Mouse (Mus musculus): Measurements from ENCODE around the gene Fpr1.
"Not testable (repeated sequence)": the region's sequence is repeated elsewhere in the genome, so short reads cannot be mapped to it uniquely, and the experiment has no call there.

Fpr1 gene

DNA sequence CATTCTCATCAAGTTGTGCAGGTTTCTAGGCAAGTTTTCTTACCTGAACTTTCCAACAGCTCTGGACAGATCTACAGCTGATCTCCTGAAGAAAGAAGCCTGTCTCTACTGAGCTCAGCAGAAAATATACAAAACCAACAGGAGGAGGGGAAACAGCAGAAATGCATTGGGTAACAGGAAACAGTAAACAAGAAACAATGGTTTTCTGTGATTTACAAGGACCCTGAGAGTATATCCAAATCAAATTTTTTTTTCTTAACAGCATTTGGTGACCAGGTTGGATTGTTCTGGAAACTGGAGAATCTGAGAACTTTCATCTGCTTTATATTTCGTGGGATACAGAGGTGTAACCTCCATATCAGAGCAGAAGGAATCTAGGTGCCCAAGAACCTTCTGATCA, at the start of gene Fpr1:
Fpr1 (minus strand) TSS at position 101 of the 400 bp plus-strand sequence.
- in situ Hi-C loops (cut with MboI): no loop called here

GRCm38 (mm10) chr17:17917782-17918181, 34.0 kb upstream of the Fpr1 start:
- in situ Hi-C loops (cut with MboI): no loop called here

- in situ Hi-C loops (cut with MboI): no loop called here
Measured at GRCm38 (mm10) chr17:17917376-17917775, 33.6 kb upstream of the Fpr1 start.

GRCm38 (mm10) chr17:17912618-17913017, 28.9 kb upstream of the Fpr1 start:
- in situ Hi-C loops (cut with MboI): not testable (repeated sequence)

GRCm38 (mm10) chr17:17909636-17910421, 26.1 kb upstream of the Fpr1 start:
- in situ Hi-C loops (cut with MboI): no loop called here

DNA sequence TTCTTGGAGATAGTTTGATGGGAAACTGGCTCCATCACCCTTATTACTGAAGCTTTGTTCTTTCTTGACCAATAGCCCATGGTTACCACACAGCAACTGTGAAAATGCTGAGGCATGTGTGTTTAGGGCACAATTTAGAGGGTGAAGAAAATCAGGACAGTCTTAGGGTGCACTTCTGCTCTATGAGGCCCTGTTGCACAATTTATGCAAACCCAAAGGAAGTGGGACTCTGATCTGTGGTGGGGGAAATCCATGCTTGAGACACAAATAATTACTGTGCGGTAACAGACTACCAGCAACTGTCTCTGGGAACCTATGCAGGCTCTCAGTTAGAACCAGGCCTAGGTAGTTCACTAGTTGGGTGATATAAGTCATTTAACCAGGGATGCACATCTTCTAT, 17.0 kb upstream of the Fpr1 start:
- in situ Hi-C loops (cut with MboI): no loop called here

DNA sequence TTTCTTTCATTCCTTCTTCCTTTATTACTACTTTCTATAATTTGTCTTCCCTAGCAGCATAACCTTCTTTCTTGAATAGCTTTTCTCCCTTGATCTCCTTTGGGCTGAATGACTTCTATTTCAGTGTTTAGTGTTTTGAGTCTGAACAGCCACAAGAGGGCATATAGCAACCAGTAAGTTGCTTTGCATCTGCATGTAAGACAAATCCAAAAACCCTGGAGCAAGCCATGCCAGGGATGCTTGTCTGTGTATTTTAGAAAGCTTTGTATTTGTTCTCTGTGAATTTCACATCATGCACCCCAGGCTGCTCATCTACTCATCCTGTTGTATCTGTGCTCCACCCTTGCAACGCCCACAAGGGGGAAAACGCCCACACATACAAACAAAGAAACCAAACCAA, 15.5 kb upstream of the Fpr1 start:
- in situ Hi-C loops (cut with MboI): no loop called here

GRCm38 (mm10) chr17:17896039-17896438, 12.3 kb upstream of the Fpr1 start:
- in situ Hi-C loops (cut with MboI): no loop called here

GRCm38 (mm10) chr17:17889732-17890425, 6.1 kb upstream of the Fpr1 start:
- in situ Hi-C loops (cut with MboI): no loop called here

GRCm38 (mm10) chr17:17887774-17888248, 4.1 kb upstream of the Fpr1 start, which contains the start of the genes Fpr2 and Fpr3:
Gene Fpr2 (plus strand): TSS chr17:17887824.
Gene Fpr3 (plus strand): TSS chr17:17887852.
- in situ Hi-C loops (cut with MboI): no loop called here

DNA sequence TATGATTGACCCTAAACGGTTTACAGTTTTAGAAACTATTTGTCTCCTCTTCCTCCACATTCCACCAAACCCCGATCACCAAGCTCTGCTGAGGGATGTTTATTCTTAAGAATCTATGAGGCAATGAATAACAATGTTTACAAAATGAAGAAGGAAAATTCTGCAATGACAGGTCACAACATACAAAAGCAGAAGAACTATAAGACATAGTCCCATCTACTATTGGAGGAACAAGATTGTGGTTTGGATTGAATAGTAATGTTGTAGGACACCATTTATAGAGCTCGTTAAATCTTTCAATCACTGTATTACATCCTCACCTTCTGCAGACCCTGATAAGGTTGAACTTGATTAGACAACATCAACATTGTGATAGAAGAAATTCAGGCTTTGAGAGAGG, 1.1 kb downstream of the Fpr1 start:
- in situ Hi-C loops (cut with MboI): no loop called here

GRCm38 (mm10) chr17:17879347-17879746, 4.4 kb downstream of the Fpr1 start:
- in situ Hi-C loops (cut with MboI): no loop called here

GRCm38 (mm10) chr17:17871697-17872096, 12.0 kb downstream of the Fpr1 start:
- in situ Hi-C loops (cut with MboI): no loop called here

- in situ Hi-C loops (cut with MboI): no loop called here
Measured at GRCm38 (mm10) chr17:17870892-17871550, 12.7 kb downstream of the Fpr1 start.

- in situ Hi-C loops (cut with MboI): no loop called here
Measured at GRCm38 (mm10) chr17:17866801-17867469, 16.8 kb downstream of the Fpr1 start.

DNA sequence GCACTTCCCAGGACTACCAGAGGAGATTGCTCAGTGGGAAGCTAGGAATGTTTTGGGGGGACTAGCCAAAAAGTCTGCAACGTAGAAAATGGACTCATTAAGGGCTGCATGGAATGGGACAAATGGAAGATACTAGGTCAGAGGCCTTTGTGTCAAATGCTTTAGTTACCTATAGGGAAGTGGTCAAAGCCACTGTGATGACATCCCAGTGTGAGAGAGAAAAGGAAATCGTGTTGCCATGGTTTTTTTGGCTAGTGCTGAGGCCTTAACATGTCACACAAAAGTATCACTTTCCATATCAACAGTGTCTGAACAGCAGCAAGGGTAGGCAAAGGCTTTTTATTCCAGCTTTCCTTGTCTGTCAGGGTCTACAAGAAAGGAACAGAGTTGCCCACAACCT, 18.6 kb downstream of the Fpr1 start:
- in situ Hi-C loops (cut with MboI): no loop called here

DNA sequence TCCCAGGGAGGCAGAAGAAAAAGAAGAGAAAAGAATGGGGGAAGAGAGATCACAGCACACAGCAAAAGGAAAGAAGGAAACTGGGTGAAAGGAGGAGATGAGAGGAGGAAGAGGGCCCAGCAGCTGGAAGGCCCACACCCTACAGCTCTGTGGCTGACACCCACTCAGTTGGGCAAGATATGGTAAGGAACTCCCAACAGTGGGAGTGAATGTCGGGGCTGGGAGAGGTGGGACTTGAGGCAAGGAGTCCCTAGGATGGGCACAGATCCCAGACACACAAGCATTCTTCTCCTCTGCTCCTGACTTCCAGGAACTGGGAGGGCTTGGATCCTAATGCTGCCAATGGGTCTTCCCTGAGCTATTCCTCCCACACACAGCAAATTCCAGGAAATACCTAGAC, 21.4 kb downstream of the Fpr1 start:
- in situ Hi-C loops (cut with MboI): no loop called here

DNA sequence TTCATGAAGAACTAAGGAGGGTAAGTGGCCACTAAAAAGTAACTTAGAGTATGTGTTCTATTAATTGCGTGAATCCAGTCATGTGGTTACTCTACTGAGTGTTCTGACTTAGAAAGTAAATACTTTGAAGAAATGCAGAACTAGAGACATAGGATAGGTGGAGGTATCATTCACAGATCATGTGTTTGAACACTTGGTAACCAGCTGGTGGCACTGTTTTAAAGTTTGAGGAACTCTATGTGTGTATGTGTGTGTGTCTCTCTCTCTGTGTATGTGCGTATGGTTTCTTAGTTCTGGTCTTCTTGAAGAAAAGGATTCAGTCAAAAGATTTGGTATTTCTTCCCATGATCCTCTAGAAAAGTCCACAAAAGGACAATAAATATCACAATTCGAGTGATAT, 23.6 kb downstream of the Fpr1 start:
- in situ Hi-C loops (cut with MboI): no loop called here

DNA sequence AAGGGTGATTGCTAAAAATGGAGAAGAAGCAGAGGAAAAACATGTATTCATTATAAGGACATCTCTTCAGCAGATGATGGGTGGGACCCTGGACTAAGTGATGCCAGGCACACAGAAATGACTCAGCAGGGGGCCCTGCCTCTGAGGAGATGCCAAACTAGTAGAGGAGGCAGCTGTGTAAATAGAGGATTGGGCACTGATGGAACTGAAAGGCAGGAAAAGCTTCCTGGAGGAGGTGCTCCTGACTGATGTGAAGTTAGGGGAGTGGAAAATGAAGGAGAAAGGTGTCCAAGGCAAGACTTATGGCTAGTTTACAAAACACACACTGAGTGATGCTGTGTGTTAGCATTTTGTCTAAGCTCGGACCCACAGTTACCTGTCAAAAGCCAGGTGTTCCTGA, 26.3 kb downstream of the Fpr1 start:
- in situ Hi-C loops (cut with MboI): no loop called here

DNA sequence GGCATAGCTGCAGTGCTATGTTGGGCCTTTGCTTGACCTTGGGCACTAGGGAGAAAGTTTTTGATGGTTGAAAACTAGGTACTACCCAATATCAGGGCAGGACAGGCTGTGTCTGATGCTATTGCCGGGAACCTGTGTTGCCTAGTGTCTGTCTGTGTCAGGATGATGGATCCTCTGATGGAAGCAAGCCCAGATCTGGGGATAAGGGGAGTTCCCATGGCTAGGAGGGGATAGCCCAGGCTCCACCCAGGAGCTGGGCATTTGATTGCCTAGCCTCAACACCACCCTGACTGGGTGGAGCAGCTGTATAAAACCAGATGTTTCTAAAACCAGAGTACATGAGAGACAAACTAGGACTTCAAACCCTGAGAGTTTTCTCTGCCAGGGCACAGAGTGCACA, 27.1 kb downstream of the Fpr1 start:
- in situ Hi-C loops (cut with MboI): no loop called here

- in situ Hi-C loops (cut with MboI): no loop called here
Measured at GRCm38 (mm10) chr17:17855064-17855838, 28.5 kb downstream of the Fpr1 start, which contains the start of gene Has1. Gene Has1 (minus strand): TSS chr17:17855205.
